Mouse (Mus musculus): ENCODE results near the gene Ppp1r9a. TPM values are rescaled to one million over a fixed set of nuclear protein-coding genes. Genes with fewer than 3 reads are reported as not detected.

Gene Ppp1r9a
- polyA plus RNA-seq, 1 experiment, result 0.04 TPM

- no peaks in the 10 kb centered on the region for H3K36me3 ChIP-seq (ENCODE audit: control insufficient read depth, insufficient read depth)
- H3K79me2 ChIP-seq (ENCODE audit: control insufficient read depth, insufficient read depth), result no peaks in the 10 kb centered on the region
- no peak overlapping the region for H3K4me3 ChIP-seq (ENCODE audit: insufficient read depth, poor library complexity, severe bottlenecking)
- no peaks in the 10 kb centered on the region for H3K79me3 ChIP-seq (ENCODE audit: low read depth)
- H3K27me3 ChIP-seq (ENCODE audit: control insufficient read depth, insufficient read depth, insufficient read length), result no peaks in the 10 kb centered on the region
- H3ac ChIP-seq (ENCODE audit: control insufficient read depth, insufficient read length, low read depth), result no peak overlapping the region
- TF ChIP-seq MYOD1 (IDR thresholded peaks at IDR 0.05; ENCODE audit: control insufficient read depth, insufficient read length, low read depth) (no peak), CTCF (IDR thresholded peaks at IDR 0.05; ENCODE audit: control insufficient read depth, insufficient read depth, insufficient read length) (no peak), MAX (IDR thresholded peaks at IDR 0.05) (no peak), USF1 (IDR thresholded peaks at IDR 0.05; ENCODE audit: low read depth) (no peak), MYOG (IDR thresholded peaks at IDR 0.05; ENCODE audit: control insufficient read depth, extremely low read depth, insufficient read length) (no peak), FOSL1 (IDR thresholded peaks at IDR 0.05; ENCODE audit: insufficient read depth, low read length, poor library complexity, severe bottlenecking) (no peak), CEBPB (IDR thresholded peaks at IDR 0.05; ENCODE audit: low read depth) (no peak)
Observed at GRCm38 (mm10) chr6:4978249-4978648, 75.5 kb downstream of the Ppp1r9a start.

GRCm38 (mm10) chr6:4978897-4979296 lies 76.2 kb downstream of the Ppp1r9a start:
- H3ac ChIP-seq (ENCODE audit: control insufficient read depth, insufficient read length, low read depth), result no peak overlapping the region
- H3K79me3 ChIP-seq (ENCODE audit: low read depth), result no peaks in the 10 kb centered on the region
- H3K79me2 ChIP-seq (ENCODE audit: control insufficient read depth, insufficient read depth), result no peaks in the 10 kb centered on the region
- no peaks in the 10 kb centered on the region for H3K36me3 ChIP-seq (ENCODE audit: control insufficient read depth, insufficient read depth)
- H3K4me3 ChIP-seq (ENCODE audit: insufficient read depth, poor library complexity, severe bottlenecking), result no peak overlapping the region
- no peak for TF ChIP-seq MYOD1 (IDR thresholded peaks at IDR 0.05; ENCODE audit: control insufficient read depth, insufficient read length, low read depth)
- TF ChIP-seq MYOG (IDR thresholded peaks at IDR 0.05; ENCODE audit: control insufficient read depth, extremely low read depth, insufficient read length), result no peak
- TF ChIP-seq MAX (IDR thresholded peaks at IDR 0.05), result no peak
- TF ChIP-seq FOSL1 (IDR thresholded peaks at IDR 0.05; ENCODE audit: insufficient read depth, low read length, poor library complexity, severe bottlenecking), result no peak
- TF ChIP-seq CEBPB (IDR thresholded peaks at IDR 0.05; ENCODE audit: low read depth), result no peak
- TF ChIP-seq USF1 (IDR thresholded peaks at IDR 0.05; ENCODE audit: low read depth), result no peak
- TF ChIP-seq CTCF (IDR thresholded peaks at IDR 0.05; ENCODE audit: control insufficient read depth, insufficient read depth, insufficient read length), result no peak
- H3K27me3 ChIP-seq (ENCODE audit: control insufficient read depth, insufficient read depth, insufficient read length), result no peaks in the 10 kb centered on the region

- Histone ChIP-seq H3K27me3 (ENCODE audit: control insufficient read depth, insufficient read depth, insufficient read length) (no peaks in the 10 kb centered on the region), H3ac (ENCODE audit: control insufficient read depth, insufficient read length, low read depth) (no peak overlapping the region), H3K36me3 (ENCODE audit: control insufficient read depth, insufficient read depth) (no peaks in the 10 kb centered on the region), H3K79me2 (ENCODE audit: control insufficient read depth, insufficient read depth) (no peaks in the 10 kb centered on the region), H3K79me3 (ENCODE audit: low read depth) (no peaks in the 10 kb centered on the region), H3K4me3 (ENCODE audit: insufficient read depth, poor library complexity, severe bottlenecking) (no peak overlapping the region)
- TF ChIP-seq MYOG (IDR thresholded peaks at IDR 0.05; ENCODE audit: control insufficient read depth, extremely low read depth, insufficient read length), result no peak
- no peak for TF ChIP-seq MYOD1 (IDR thresholded peaks at IDR 0.05; ENCODE audit: control insufficient read depth, insufficient read length, low read depth)
- no peak for TF ChIP-seq CEBPB (IDR thresholded peaks at IDR 0.05; ENCODE audit: low read depth)
- no peak for TF ChIP-seq MAX (IDR thresholded peaks at IDR 0.05)
- no peak for TF ChIP-seq USF1 (IDR thresholded peaks at IDR 0.05; ENCODE audit: low read depth)
- TF ChIP-seq CTCF (IDR thresholded peaks at IDR 0.05; ENCODE audit: control insufficient read depth, insufficient read depth, insufficient read length), result no peak
- no peak for TF ChIP-seq FOSL1 (IDR thresholded peaks at IDR 0.05; ENCODE audit: insufficient read depth, low read length, poor library complexity, severe bottlenecking)
Observed at GRCm38 (mm10) chr6:4980113-4980512, 77.4 kb downstream of the Ppp1r9a start.

GRCm38 (mm10) chr6:4982686-4983162 lies 80.0 kb downstream of the Ppp1r9a start:
- Histone ChIP-seq H3K79me3 (ENCODE audit: low read depth) (no peaks in the 10 kb centered on the region), H3K79me2 (ENCODE audit: control insufficient read depth, insufficient read depth) (no peaks in the 10 kb centered on the region), H3K27me3 (ENCODE audit: control insufficient read depth, insufficient read depth, insufficient read length) (no peaks in the 10 kb centered on the region), H3K4me3 (ENCODE audit: insufficient read depth, poor library complexity, severe bottlenecking) (no peak overlapping the region), H3ac (ENCODE audit: control insufficient read depth, insufficient read length, low read depth) (no peak overlapping the region), H3K36me3 (ENCODE audit: control insufficient read depth, insufficient read depth) (no peaks in the 10 kb centered on the region)
- TF ChIP-seq MYOG (IDR thresholded peaks at IDR 0.05; ENCODE audit: control insufficient read depth, extremely low read depth, insufficient read length), result no peak
- no peak for TF ChIP-seq MYOD1 (IDR thresholded peaks at IDR 0.05; ENCODE audit: control insufficient read depth, insufficient read length, low read depth)
- no peak for TF ChIP-seq CTCF (IDR thresholded peaks at IDR 0.05; ENCODE audit: control insufficient read depth, insufficient read depth, insufficient read length)
- TF ChIP-seq MAX (IDR thresholded peaks at IDR 0.05), result no peak
- no peak for TF ChIP-seq USF1 (IDR thresholded peaks at IDR 0.05; ENCODE audit: low read depth)
- TF ChIP-seq FOSL1 (IDR thresholded peaks at IDR 0.05; ENCODE audit: insufficient read depth, low read length, poor library complexity, severe bottlenecking), result no peak
- no peak for TF ChIP-seq CEBPB (IDR thresholded peaks at IDR 0.05; ENCODE audit: low read depth)

GRCm38 (mm10) chr6:4985668-4986067 lies 83.0 kb downstream of the Ppp1r9a start:
- H3K79me2 ChIP-seq (ENCODE audit: control insufficient read depth, insufficient read depth), result no peaks in the 10 kb centered on the region
- H3K27me3 ChIP-seq (ENCODE audit: control insufficient read depth, insufficient read depth, insufficient read length), result no peaks in the 10 kb centered on the region
- H3ac ChIP-seq (ENCODE audit: control insufficient read depth, insufficient read length, low read depth), result no peak overlapping the region
- H3K79me3 ChIP-seq (ENCODE audit: low read depth), result no peaks in the 10 kb centered on the region
- no peaks in the 10 kb centered on the region for H3K36me3 ChIP-seq (ENCODE audit: control insufficient read depth, insufficient read depth)
- TF ChIP-seq USF1 (IDR thresholded peaks at IDR 0.05; ENCODE audit: low read depth) (no peak), MAX (IDR thresholded peaks at IDR 0.05) (no peak), CEBPB (IDR thresholded peaks at IDR 0.05; ENCODE audit: low read depth) (no peak), CTCF (IDR thresholded peaks at IDR 0.05; ENCODE audit: control insufficient read depth, insufficient read depth, insufficient read length) (no peak), MYOD1 (IDR thresholded peaks at IDR 0.05; ENCODE audit: control insufficient read depth, insufficient read length, low read depth) (no peak), FOSL1 (IDR thresholded peaks at IDR 0.05; ENCODE audit: insufficient read depth, low read length, poor library complexity, severe bottlenecking) (no peak), MYOG (IDR thresholded peaks at IDR 0.05; ENCODE audit: control insufficient read depth, extremely low read depth, insufficient read length) (no peak)
- no peak overlapping the region for H3K4me3 ChIP-seq (ENCODE audit: insufficient read depth, poor library complexity, severe bottlenecking)
